Mouse (Mus musculus): ENCODE results near the gene Nfkbie. TPM values are rescaled to one million over a fixed set of nuclear protein-coding genes. Genes with fewer than 3 reads are reported as not detected.

Gene Nfkbie
- polyA plus RNA-seq, 1 experiment, result 5.8 TPM

- TF ChIP-seq CTCF (conservative IDR thresholded peaks at IDR 0.05; ENCODE audit: insufficient read depth, insufficient read length, low read depth, low read length), result no peak
- no peak for TF ChIP-seq POLR2A (IDR thresholded peaks at IDR 0.05; ENCODE audit: low read depth, low read length)
- Histone ChIP-seq H3K36me3 (ENCODE audit: control insufficient read depth, insufficient read depth, low read length) (no peaks in the 10 kb centered on the region), H3K27ac (ENCODE audit: insufficient read depth, low read depth, low read length) (no peak overlapping the region), H3K27me3 (replicated peaks; ENCODE audit: control insufficient read depth, insufficient read depth, low read length) (no peaks in the 10 kb centered on the region), H3K4me3 (ENCODE audit: insufficient read depth, low read depth, low read length) (no peak overlapping the region), H3K4me1 (ENCODE audit: control insufficient read depth, insufficient read depth, low read length) (no peaks in the 10 kb centered on the region)
- WGBS, result 24% methylated on average over 5 of the region's 5 CpGs
- peak; percentile 70 for DNase-seq
Observed at GRCm38 (mm10) chr17:45526571-45526970, 28.9 kb upstream of the Nfkbie start.

GRCm38 (mm10) chr17:45530346-45530782 lies 25.1 kb upstream of the Nfkbie start:
- H3K36me3 ChIP-seq (ENCODE audit: control insufficient read depth, insufficient read depth, low read length), result no peaks in the 10 kb centered on the region
- H3K27ac ChIP-seq (ENCODE audit: insufficient read depth, low read depth, low read length), result no peak overlapping the region
- 47% methylated on average over 13 of the region's 13 CpGs for WGBS
- no peak overlapping the region for H3K4me3 ChIP-seq (ENCODE audit: insufficient read depth, low read depth, low read length)
- TF ChIP-seq POLR2A (IDR thresholded peaks at IDR 0.05; ENCODE audit: low read depth, low read length) (no peak), CTCF (conservative IDR thresholded peaks at IDR 0.05; ENCODE audit: insufficient read depth, insufficient read length, low read depth, low read length) (0 out of 2 replicates have a peak, but pooled peaks have one; percentile 8)
- H3K4me1 ChIP-seq (ENCODE audit: control insufficient read depth, insufficient read depth, low read length), result no peaks in the 10 kb centered on the region
- H3K27me3 ChIP-seq (replicated peaks; ENCODE audit: control insufficient read depth, insufficient read depth, low read length), result no peaks in the 10 kb centered on the region
- no peak for DNase-seq

GRCm38 (mm10) chr17:45532896-45533295 lies 22.6 kb upstream of the Nfkbie start:
- Histone ChIP-seq H3K4me3 (ENCODE audit: insufficient read depth, low read depth, low read length) (no peak overlapping the region), H3K4me1 (ENCODE audit: control insufficient read depth, insufficient read depth, low read length) (no peaks in the 10 kb centered on the region), H3K27me3 (replicated peaks; ENCODE audit: control insufficient read depth, insufficient read depth, low read length) (no peaks in the 10 kb centered on the region), H3K36me3 (ENCODE audit: control insufficient read depth, insufficient read depth, low read length) (no peaks in the 10 kb centered on the region), H3K27ac (ENCODE audit: insufficient read depth, low read depth, low read length) (no peak overlapping the region)
- 51% methylated on average over 15 of the region's 15 CpGs for WGBS
- no peak for DNase-seq
- no peak for TF ChIP-seq CTCF (conservative IDR thresholded peaks at IDR 0.05; ENCODE audit: insufficient read depth, insufficient read length, low read depth, low read length)

GRCm38 (mm10) chr17:45536264-45536663 lies 19.2 kb upstream of the Nfkbie start:
- WGBS, result 9% methylated on average over 5 of the region's 5 CpGs
- no peaks in the 10 kb centered on the region for H3K36me3 ChIP-seq (ENCODE audit: control insufficient read depth, insufficient read depth, low read length)
- H3K27ac ChIP-seq (ENCODE audit: insufficient read depth, low read depth, low read length), result no peak overlapping the region
- H3K4me1 ChIP-seq (ENCODE audit: control insufficient read depth, insufficient read depth, low read length), result no peaks in the 10 kb centered on the region
- no peak for DNase-seq
- TF ChIP-seq CTCF (conservative IDR thresholded peaks at IDR 0.05; ENCODE audit: insufficient read depth, insufficient read length, low read depth, low read length), result no peak
- no peak for TF ChIP-seq POLR2A (IDR thresholded peaks at IDR 0.05; ENCODE audit: low read depth, low read length)
- H3K27me3 ChIP-seq (replicated peaks; ENCODE audit: control insufficient read depth, insufficient read depth, low read length), result no peaks in the 10 kb centered on the region
- no peak overlapping the region for H3K4me3 ChIP-seq (ENCODE audit: insufficient read depth, low read depth, low read length)

- Histone ChIP-seq H3K36me3 (ENCODE audit: control insufficient read depth, insufficient read depth, low read length) (no peaks in the 10 kb centered on the region), H3K4me1 (ENCODE audit: control insufficient read depth, insufficient read depth, low read length) (no peaks in the 10 kb centered on the region), H3K4me3 (ENCODE audit: insufficient read depth, low read depth, low read length) (no peak overlapping the region), H3K27me3 (replicated peaks; ENCODE audit: control insufficient read depth, insufficient read depth, low read length) (no peaks in the 10 kb centered on the region), H3K27ac (ENCODE audit: insufficient read depth, low read depth, low read length) (no peak overlapping the region)
- WGBS, result 55% methylated on average over 4 of the region's 4 CpGs
- DNase-seq, result no peak
- TF ChIP-seq POLR2A (IDR thresholded peaks at IDR 0.05; ENCODE audit: low read depth, low read length), result no peak
- TF ChIP-seq CTCF (conservative IDR thresholded peaks at IDR 0.05; ENCODE audit: insufficient read depth, insufficient read length, low read depth, low read length), result no peak
Observed at GRCm38 (mm10) chr17:45538394-45538793, 17.1 kb upstream of the Nfkbie start.

GRCm38 (mm10) chr17:45539664-45540063 lies 15.8 kb upstream of the Nfkbie start:
- TF ChIP-seq POLR2A (IDR thresholded peaks at IDR 0.05; ENCODE audit: low read depth, low read length) (no peak), CTCF (conservative IDR thresholded peaks at IDR 0.05; ENCODE audit: insufficient read depth, insufficient read length, low read depth, low read length) (no peak)
- no peaks in the 10 kb centered on the region for H3K36me3 ChIP-seq (ENCODE audit: control insufficient read depth, insufficient read depth, low read length)
- WGBS, result 80% methylated on average over 21 of the region's 21 CpGs
- no peak overlapping the region for H3K4me3 ChIP-seq (ENCODE audit: insufficient read depth, low read depth, low read length)
- no peaks in the 10 kb centered on the region for H3K27me3 ChIP-seq (replicated peaks; ENCODE audit: control insufficient read depth, insufficient read depth, low read length)
- H3K4me1 ChIP-seq (ENCODE audit: control insufficient read depth, insufficient read depth, low read length), result no peaks in the 10 kb centered on the region
- DNase-seq, result no peak
- no peak overlapping the region for H3K27ac ChIP-seq (ENCODE audit: insufficient read depth, low read depth, low read length)

GRCm38 (mm10) chr17:45542129-45542528 lies 13.4 kb upstream of the Nfkbie start:
- Histone ChIP-seq H3K27ac (ENCODE audit: insufficient read depth, low read depth, low read length) (no peak overlapping the region), H3K27me3 (replicated peaks; ENCODE audit: control insufficient read depth, insufficient read depth, low read length) (no peaks in the 10 kb centered on the region), H3K36me3 (ENCODE audit: control insufficient read depth, insufficient read depth, low read length) (no peaks in the 10 kb centered on the region), H3K4me1 (ENCODE audit: control insufficient read depth, insufficient read depth, low read length) (no peaks in the 10 kb centered on the region), H3K4me3 (ENCODE audit: insufficient read depth, low read depth, low read length) (no peak overlapping the region)
- TF ChIP-seq POLR2A (IDR thresholded peaks at IDR 0.05; ENCODE audit: low read depth, low read length) (no peak), CTCF (conservative IDR thresholded peaks at IDR 0.05; ENCODE audit: insufficient read depth, insufficient read length, low read depth, low read length) (no peak)
- WGBS, result 37% methylated on average over 6 of the region's 6 CpGs
- no peak for DNase-seq

- Histone ChIP-seq H3K4me3 (ENCODE audit: insufficient read depth, low read depth, low read length) (no peak overlapping the region), H3K27ac (ENCODE audit: insufficient read depth, low read depth, low read length) (no peak overlapping the region), H3K4me1 (ENCODE audit: control insufficient read depth, insufficient read depth, low read length) (no peaks in the 10 kb centered on the region), H3K36me3 (ENCODE audit: control insufficient read depth, insufficient read depth, low read length) (no peaks in the 10 kb centered on the region), H3K27me3 (replicated peaks; ENCODE audit: control insufficient read depth, insufficient read depth, low read length) (no peaks in the 10 kb centered on the region)
- TF ChIP-seq CTCF (conservative IDR thresholded peaks at IDR 0.05; ENCODE audit: insufficient read depth, insufficient read length, low read depth, low read length), result no peak
- no peak for TF ChIP-seq POLR2A (IDR thresholded peaks at IDR 0.05; ENCODE audit: low read depth, low read length)
- WGBS, result 39% methylated on average over 2 of the region's 2 CpGs
- DNase-seq, result no peak
Observed at GRCm38 (mm10) chr17:45542705-45543104, 12.8 kb upstream of the Nfkbie start.
